Mouse (Mus musculus) liver, embryonic 14.5 days (tissue): ENCODE data around the gene Exoc6b. TPM values are rescaled to one million over a fixed set of nuclear protein-coding genes. Genes with fewer than 3 reads are reported as not detected.

Experiments used
- ATAC-seq: fragments of 200-750 bp; cut with Nextera tagmentation; 2 replicates; pipeline ENCODE4 v1.8.0; 2017; ENCODE audit warnings: moderate number of reproducible peaks, mild to moderate bottlenecking, moderate library complexity; ENCODE audit not compliant: insufficient read depth
- DNase-seq, 3 experiments: peaks; one replicate each; pipeline ENCODE4 v3.0.0-alpha.2; 2012 to 2013; ENCODE audit warnings: low read depth in 3 of 3, low spot score in 3 of 3
- H3K27ac ChIP-seq: fragments of 300-500 bp; sonication (generic); 2 replicates; pipeline ENCODE4 v1.5.1; 2014; ENCODE audit warnings: moderate library complexity, mild to moderate bottlenecking, control low read depth, inconsistent platforms
- H3K27me3 ChIP-seq: fragments of 300-500 bp; sonication (generic); 2 replicates; pipeline ENCODE4 v1.6.1; 2014; ENCODE audit warnings: mild to moderate bottlenecking, low read length, moderate library complexity; ENCODE audit not compliant: control insufficient read depth, insufficient read depth
- H3K36me3 ChIP-seq: fragments of 300-500 bp; sonication (generic); replicated peaks from 2 replicates; pipeline ENCODE4 v1.6.1; 2014; ENCODE audit warnings: low read depth; ENCODE audit not compliant: control insufficient read depth, insufficient read depth
- H3K4me1 ChIP-seq, 2 experiments: fragments of 200-500 bp in 1 of 2; fragments of 300-500 bp in 1 of 2; sonication (generic) in 1 of 2; replicated peaks; 2 replicates each; pipeline ENCODE4 v1.6.1; 2012 to 2014; ENCODE audit warnings: antibody characterized with exemption in 1 of 2, inconsistent platforms in 1 of 2, low read length in 1 of 2; ENCODE audit not compliant: control insufficient read depth in 2 of 2, insufficient read depth in 2 of 2
- H3K4me2 ChIP-seq: fragments of 300-500 bp; sonication (generic); 2 replicates; pipeline ENCODE4 v1.6.1; 2014; ENCODE audit warnings: low read depth, mild to moderate bottlenecking, control low read depth, moderate library complexity
- H3K4me3 ChIP-seq, 2 experiments: fragments of 200-500 bp in 1 of 2; fragments of 300-500 bp in 1 of 2; sonication (generic) in 1 of 2; 2 replicates each; pipeline ENCODE4 v1.5.1; 2012 to 2014; ENCODE audit warnings: low read depth in 2 of 2, low read length in 2 of 2, mild to moderate bottlenecking in 2 of 2, control low read depth in 1 of 2, inconsistent platforms in 1 of 2, moderate library complexity in 1 of 2; ENCODE audit not compliant: insufficient read depth in 1 of 2
- H3K9ac ChIP-seq: fragments of 300-500 bp; sonication (generic); replicated peaks from 2 replicates; pipeline ENCODE4 v1.6.1; 2014; ENCODE audit warnings: mild to moderate bottlenecking, control low read depth, moderate library complexity
- H3K9me3 ChIP-seq: fragments of 300-500 bp; sonication (generic); 2 replicates; pipeline ENCODE4 v1.6.1; 2016; ENCODE audit warnings: low read length, mixed read lengths; ENCODE audit not compliant: control insufficient read depth
- CTCF ChIP-seq: IDR thresholded peaks from 2 replicates; pipeline ENCODE4 v1.5.1; 2016; ENCODE audit warnings: antibody characterized with exemption, low read depth, control low read depth
- EP300 ChIP-seq: IDR thresholded peaks from 2 replicates; pipeline ENCODE4 v1.6.1; 2016; ENCODE audit warnings: antibody characterized with exemption, low read depth
- WGBS: fragments of 180-500 bp; shearing (Covaris S2); extraction: QIAGEN DNeasy Blood & Tissue Kit; methylation state at CpG from one replicate; pipeline ENCODE4 v1.1.7; 2014; ENCODE audit not compliant: insufficient replicate concordance; 5-methylcytosine and 5-hydroxymethylcytosine counted together
- polyA plus RNA-seq, 2 experiments: library from polyadenylated mRNA; depleted of rRNA in 1 of 2; stranded (reverse) in 1 of 2; unstranded in 1 of 2; fragments of >200 nt; fragmentation: Nextera tagmentation in 1 of 2; extraction: Ambion mirVana in 1 of 2; gene quantifications; 2 replicates each; pipeline versions ENCODE4 v1.2.1 to v1.2.3; 2012 to 2014

Exoc6b gene
- polyA plus RNA-seq, 2 experiments, result 1.0 to 2.9 TPM

- Histone ChIP-seq H3K9ac (no peak overlapping the region), H3K27ac (no peak overlapping the region), H3K36me3 (no peaks in the 10 kb centered on the region), H3K9me3 (no peaks in the 10 kb centered on the region), H3K4me1 (peaks cover 0 to 8% of the 10 kb centered on the region in 2 experiments; a peak in 2 of 4 replicates), H3K27me3 (no peaks in the 10 kb centered on the region), H3K4me2 (0 out of 2 replicates have a peak overlapping the region, but pooled peaks have one; percentile 11), H3K4me3 (no peak overlapping the region)
- 35% methylated on average over 9 of the region's 9 CpGs for WGBS
- ATAC-seq (peak; percentile 58), DNase-seq (no peak)
- TF ChIP-seq CTCF (no peak), EP300 (no peak)
These were observed 428.8 kb downstream of the Exoc6b start for GRCm38 (mm10) chr6:84640324-84641061.

- Histone ChIP-seq H3K36me3 (no peaks in the 10 kb centered on the region), H3K27me3 (no peaks in the 10 kb centered on the region), H3K4me1 (peaks cover 0 to 8% of the 10 kb centered on the region in 2 experiments; a peak in 2 of 4 replicates), H3K27ac (no peak overlapping the region), H3K9ac (no peak overlapping the region), H3K9me3 (no peaks in the 10 kb centered on the region), H3K4me2 (no peak overlapping the region), H3K4me3 (no peak overlapping the region)
- ATAC-seq (no peak), DNase-seq (no peak)
- TF ChIP-seq EP300, result no peak
These were observed 431.1 kb downstream of the Exoc6b start for GRCm38 (mm10) chr6:84638206-84638605.

- DNase-seq (no peak), ATAC-seq (no peak)
- Histone ChIP-seq H3K4me3 (no peak overlapping the region), H3K9me3 (no peaks in the 10 kb centered on the region), H3K9ac (no peak overlapping the region), H3K4me1 (peaks cover 0 to 3% of the 10 kb centered on the region in 2 experiments; a peak in 1 of 4 replicates), H3K36me3 (no peaks in the 10 kb centered on the region), H3K27ac (no peak overlapping the region), H3K4me2 (no peak overlapping the region), H3K27me3 (no peaks in the 10 kb centered on the region)
- WGBS, result 67% methylated on average over 2 of the region's 2 CpGs
- TF ChIP-seq CTCF (no peak), EP300 (no peak)
These were observed 437.7 kb downstream of the Exoc6b start for GRCm38 (mm10) chr6:84631588-84631987.

- WGBS, result 10% methylated on average over 1 of the region's 1 CpGs
- TF ChIP-seq CTCF (no peak), EP300 (no peak)
- no peak for DNase-seq
- Histone ChIP-seq H3K4me3 (no peak overlapping the region), H3K27me3 (no peaks in the 10 kb centered on the region), H3K9ac (no peak overlapping the region), H3K4me1 (peaks cover 0 to 3% of the 10 kb centered on the region in 2 experiments; a peak in 1 of 4 replicates), H3K4me2 (no peak overlapping the region), H3K9me3 (no peaks in the 10 kb centered on the region), H3K27ac (no peak overlapping the region), H3K36me3 (no peaks in the 10 kb centered on the region)
- ATAC-seq, result no peak
These were observed 439.0 kb downstream of the Exoc6b start for GRCm38 (mm10) chr6:84630276-84630675.

- ATAC-seq, result no peak
- Histone ChIP-seq H3K27me3 (no peaks in the 10 kb centered on the region), H3K27ac (no peak overlapping the region), H3K4me3 (no peak overlapping the region), H3K4me2 (no peak overlapping the region), H3K9me3 (no peaks in the 10 kb centered on the region), H3K4me1 (peaks cover 0 to 3% of the 10 kb centered on the region in 2 experiments; a peak in 1 of 4 replicates), H3K36me3 (no peaks in the 10 kb centered on the region), H3K9ac (no peak overlapping the region)
- no peak for DNase-seq
- TF ChIP-seq CTCF, result no peak
- no peak for TF ChIP-seq EP300
- 56% methylated on average over 5 of the region's 5 CpGs for WGBS
These were observed 440.5 kb downstream of the Exoc6b start for GRCm38 (mm10) chr6:84628831-84629230.
